Mouse (Mus musculus): ENCODE measurements at regions not wholly inside any gene's neighbourhood (a gene's known extent, or its start where the extent isn't known, plus 50 kb on each side); places are given as distances from the start of the nearest gene placed in this dataset.

DNA sequence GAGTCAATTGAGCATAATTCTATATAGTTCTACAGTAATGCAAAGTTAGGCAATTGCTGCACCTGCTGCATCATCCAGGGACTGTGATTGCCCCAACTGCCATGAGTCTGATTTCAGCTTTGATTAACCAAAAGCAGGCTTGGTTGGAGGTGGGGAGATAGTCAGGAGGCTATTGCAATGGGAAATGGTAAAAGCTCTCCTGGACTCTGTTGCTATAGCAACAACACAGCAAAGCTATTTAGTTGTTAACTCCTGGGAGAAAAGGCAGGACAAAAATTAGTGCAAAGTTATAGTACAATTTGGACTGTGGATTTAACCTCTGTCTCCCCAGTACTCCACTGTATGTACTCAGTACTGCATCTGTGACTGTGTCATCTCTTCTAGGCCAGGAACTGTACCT is 51.7 kb upstream of the Rasgrf1 start:
- no peak for DNase-seq (ENCODE audit: extremely low spot score, low spot score)

- DNase-seq (ENCODE audit: extremely low spot score, low spot score) = no peak
These were observed 59.0 kb upstream of the Rasgrf1 start for GRCm38 (mm10) chr9:89850491-89851282.

DNA sequence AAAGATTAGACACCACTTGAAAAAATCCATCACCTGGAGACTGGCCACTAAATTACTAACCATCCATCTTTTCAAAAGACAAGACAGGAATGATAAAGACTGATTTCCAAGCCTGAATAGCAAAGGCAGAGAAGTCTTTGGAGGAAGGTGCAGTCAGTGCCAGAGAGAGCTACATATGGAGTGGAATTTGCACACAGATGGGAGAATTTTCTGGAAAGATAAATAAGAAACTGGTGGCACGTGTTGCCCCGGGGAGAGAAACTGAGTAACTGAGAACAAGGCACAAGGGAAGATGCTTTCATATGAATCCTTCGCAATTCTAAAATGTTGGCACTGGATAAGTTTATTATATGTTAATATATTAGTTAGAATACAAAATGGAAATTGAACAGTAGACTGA is 59.8 kb upstream of the Rasgrf1 start:
- DNase-seq (ENCODE audit: extremely low spot score, low spot score) = no peak

GRCm38 (mm10) chr9:89848571-89848970 is 61.1 kb upstream of the Rasgrf1 start:
- DNase-seq (ENCODE audit: extremely low spot score, low spot score) = no peak

DNA sequence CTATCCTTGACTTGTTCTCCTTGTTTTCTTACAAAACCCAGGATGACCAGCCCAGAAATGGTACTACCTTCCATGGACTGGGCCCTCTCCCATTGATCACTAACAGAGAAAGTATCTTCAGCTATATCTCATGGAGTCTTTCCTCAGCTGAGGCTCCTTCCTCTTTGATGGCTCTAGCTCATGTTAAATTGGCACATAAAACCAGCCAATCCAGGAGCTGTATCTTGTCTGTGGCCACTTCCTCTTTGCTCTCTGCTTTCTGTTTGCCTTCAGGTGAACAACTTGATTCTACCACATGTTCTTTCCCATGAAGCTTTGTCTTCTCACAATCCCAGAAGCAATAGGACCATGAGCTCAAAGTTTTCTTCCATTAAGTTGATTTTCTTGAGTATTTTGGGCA is 62.7 kb upstream of the Rasgrf1 start:
- DNase-seq (ENCODE audit: extremely low spot score, low spot score) = no peak

DNA sequence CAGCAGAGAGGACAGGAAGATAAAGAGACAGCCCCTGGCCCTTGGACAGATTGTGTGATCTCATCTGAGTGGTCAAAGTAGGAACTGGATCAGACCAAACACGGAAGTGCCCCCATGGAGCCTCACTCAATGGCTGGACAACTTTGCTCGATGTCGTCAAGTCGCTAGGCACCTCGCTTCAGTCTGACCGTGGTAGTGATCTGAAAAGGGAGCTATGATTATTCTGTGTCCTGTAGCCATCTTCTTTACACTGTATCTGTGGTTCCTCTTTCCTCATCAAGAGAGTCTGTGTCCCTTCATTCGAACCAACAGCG is 67.0 kb upstream of the Rasgrf1 start:
- DNase-seq (ENCODE audit: extremely low spot score, low spot score) = no peak

GRCm38 (mm10) chr9:89841866-89842775 is 67.6 kb upstream of the Rasgrf1 start:
- DNase-seq (ENCODE audit: extremely low spot score, low spot score) = no peak

- DNase-seq (ENCODE audit: extremely low spot score, low spot score) = no peak
These were observed 68.3 kb upstream of the Rasgrf1 start for GRCm38 (mm10) chr9:89841371-89841770.

DNA sequence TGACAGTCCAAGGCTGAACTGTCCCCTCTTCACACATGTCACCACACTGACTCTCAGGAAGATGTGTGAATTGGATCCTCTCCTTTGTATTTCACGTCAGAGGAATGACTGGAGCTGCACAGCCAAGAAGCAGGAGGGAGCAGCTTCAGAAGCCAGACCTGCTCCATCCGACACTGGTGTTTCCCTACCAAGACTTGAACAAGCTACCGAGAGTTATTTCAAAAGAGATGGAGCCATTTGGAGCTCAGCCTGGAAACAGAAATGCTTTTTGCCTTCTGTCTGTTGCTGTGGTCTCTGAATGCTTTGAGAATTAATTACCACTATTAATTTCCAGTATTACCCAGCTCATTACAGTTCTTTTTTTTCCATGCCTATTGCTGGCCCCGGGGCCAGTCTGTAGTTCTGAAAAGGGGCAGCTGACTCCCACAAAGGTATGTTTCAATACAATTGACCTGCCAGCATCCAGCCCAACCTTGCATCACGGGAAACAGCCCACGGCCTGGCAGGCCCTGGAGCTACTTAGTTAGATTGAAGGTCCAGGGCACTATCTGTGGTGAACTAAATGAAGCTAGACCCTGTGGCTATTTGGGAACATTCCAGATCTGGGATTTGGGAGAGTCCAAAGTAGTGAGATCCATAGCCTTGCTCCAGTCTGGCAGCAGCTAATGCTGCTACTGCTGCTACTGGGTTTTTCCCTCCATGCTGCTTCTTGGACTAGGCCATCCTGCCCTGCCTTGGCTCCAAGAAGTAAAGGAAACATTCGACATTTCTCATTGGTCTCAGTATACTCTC is 73.1 kb upstream of the Rasgrf1 start:
- no peak for DNase-seq (ENCODE audit: extremely low spot score, low spot score)

- DNase-seq (ENCODE audit: extremely low spot score, low spot score) = no peak
These were observed 76.1 kb upstream of the Rasgrf1 start for GRCm38 (mm10) chr9:89833596-89833995.

GRCm38 (mm10) chr9:89831855-89832254 is 77.9 kb upstream of the Rasgrf1 start:
- no peak for DNase-seq (ENCODE audit: extremely low spot score, low spot score)

- DNase-seq (ENCODE audit: extremely low spot score, low spot score) = no peak
These were observed 81.6 kb upstream of the Rasgrf1 start for GRCm38 (mm10) chr9:89828156-89828555.

- DNase-seq (ENCODE audit: extremely low spot score, low spot score) = no peak
These were observed 82.1 kb upstream of the Rasgrf1 start for GRCm38 (mm10) chr9:89827564-89827963.

- peak; percentile 91 for DNase-seq (ENCODE audit: extremely low spot score, low spot score)
These were observed 82.8 kb upstream of the Rasgrf1 start for GRCm38 (mm10) chr9:89826712-89827548.

DNA sequence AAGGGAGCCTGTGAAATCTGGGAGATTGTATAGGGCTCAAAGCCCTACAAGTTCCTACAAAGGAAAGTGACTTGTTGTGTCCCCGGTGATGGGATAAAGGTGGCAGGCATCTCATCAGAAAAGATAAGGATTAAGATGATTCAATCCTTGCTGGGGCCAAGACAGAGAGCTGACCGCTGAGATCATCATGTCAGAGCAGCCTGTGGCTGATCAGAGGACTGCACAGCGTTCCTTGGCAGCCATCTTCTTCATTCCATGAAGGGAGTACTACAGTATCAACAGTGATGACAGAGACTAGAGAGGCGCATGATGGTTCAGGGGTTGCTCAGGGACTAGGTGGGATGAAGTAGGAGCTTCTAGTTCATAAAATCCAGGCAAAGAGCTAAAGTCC is 83.6 kb upstream of the Ankrd34c start:
- DNase-seq (ENCODE audit: extremely low spot score, low spot score) = no peak

DNA sequence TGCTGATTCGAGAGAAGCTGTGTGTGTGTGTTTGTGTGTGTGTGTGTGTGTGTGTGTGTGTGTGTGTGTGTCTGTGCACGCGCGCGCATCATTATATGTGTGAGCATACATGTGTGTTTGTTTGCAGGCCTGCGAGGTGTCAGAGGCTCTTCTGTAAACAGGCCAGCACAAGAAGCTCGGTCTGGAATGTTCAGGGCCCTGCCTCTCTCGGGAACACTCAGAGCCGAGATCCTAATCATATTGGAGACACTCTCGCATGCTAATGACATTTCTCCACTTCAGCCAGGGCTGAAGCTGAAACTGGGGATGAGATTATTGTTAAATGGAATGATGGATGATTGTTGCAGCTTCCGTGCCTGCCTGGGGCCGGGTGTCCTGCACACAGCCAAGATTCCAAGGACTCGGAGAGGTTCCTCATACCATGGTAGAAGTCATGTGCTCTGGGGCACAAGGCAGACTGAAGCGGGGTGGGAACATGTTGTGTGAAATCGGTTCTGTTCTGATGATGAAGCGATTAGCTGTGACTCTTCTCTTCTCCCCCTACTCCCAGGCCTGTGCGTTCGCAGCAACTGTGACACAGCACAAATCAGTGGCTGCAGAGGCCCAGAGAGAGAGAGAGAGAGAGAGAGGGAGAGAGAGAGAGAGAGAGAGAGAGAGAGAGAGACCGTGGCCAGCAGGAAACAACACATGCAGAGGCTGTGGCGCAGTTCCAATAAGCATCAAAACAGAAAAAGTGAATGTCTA is 83.0 kb upstream of the Ankrd34c start:
- no peak for DNase-seq (ENCODE audit: extremely low spot score, low spot score)

- DNase-seq (ENCODE audit: extremely low spot score, low spot score) = no peak
These were observed 75.5 kb upstream of the Ankrd34c start for GRCm38 (mm10) chr9:89813616-89814318.

DNA sequence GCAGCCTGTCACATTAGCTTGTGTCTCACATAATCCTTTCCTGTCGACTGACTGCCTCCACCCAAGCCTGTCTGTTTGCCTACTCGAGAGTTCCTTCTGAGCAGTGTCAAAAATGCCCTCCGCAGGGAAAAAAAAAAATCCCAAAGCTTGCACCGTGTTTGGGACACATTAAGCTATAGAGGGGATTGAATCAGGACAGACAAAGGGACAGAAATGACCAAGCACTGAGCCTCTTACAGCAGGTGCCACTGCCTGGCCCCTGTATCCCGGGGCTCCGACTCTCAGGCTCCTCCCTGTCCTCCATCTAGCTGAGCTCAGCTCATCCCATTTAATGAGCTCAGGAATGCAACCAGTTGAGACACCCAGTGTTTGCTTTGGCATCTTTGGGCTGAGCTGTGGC is 69.1 kb upstream of the Ankrd34c start:
- no peak for DNase-seq (ENCODE audit: extremely low spot score, low spot score)

DNA sequence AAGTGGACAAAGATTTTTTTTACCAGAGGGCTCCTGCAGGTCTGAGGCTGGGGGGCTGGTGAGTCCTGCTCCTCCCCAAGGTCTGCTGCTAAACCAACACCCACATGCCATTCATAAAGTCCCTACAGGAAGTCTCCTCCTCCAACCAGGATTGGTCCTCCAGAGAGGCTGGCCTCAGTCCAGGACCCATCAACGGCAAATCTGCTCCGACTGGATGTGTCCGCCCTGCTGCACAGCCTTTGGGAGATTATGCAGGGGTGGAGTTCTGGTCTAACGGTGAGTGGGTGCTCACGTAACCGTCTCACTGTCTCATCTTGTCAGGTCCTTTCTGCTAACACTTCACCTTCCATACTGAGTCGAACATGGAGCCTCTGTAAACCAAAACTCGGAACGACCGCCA is 64.4 kb upstream of the Ankrd34c start:
- DNase-seq (ENCODE audit: extremely low spot score, low spot score) = no peak

- DNase-seq (ENCODE audit: extremely low spot score, low spot score) = peak; percentile 72
These were observed 54.7 kb upstream of the Ankrd34c start for GRCm38 (mm10) chr9:89793018-89793417.
